ENCODE assay signal across 8 mouse cellular contexts in the genomic region with DNA sequence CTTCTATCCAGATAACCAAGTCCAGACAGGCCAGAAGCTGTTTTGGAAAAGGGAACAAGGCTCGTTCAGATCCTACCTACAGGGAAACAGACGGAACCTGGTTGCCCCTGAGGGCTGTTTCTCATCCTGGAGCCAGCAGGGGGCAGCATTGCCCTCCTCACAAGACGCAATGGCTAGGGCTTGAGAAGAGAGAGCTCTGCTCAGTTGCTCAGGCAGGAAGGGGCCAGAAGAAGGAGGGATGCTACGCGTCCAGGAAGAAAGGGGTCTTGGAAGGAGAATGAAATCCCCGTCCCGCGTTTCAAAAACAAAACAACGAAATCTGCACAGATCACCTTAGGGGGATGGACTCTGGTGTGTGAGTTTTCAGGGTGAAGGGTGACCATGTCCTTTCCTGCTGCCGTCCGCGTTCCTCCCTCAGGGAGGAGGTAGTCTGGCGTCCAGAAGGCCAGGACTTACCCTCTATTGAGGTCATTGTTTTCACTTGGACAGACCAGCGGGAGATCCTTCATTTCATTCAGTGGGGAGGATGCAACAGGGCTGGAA. TPM values are rescaled to one million over a fixed set of nuclear protein-coding genes. Genes with fewer than 3 reads are reported as not detected.
DNase-seq lines count a peak whose midpoint lies in the region.

No protein-coding gene starts in this region.

- H3K27me3 ChIP-seq in hindbrain, embryonic 10.5 days (ENCODE audit: insufficient read depth, poor library complexity, severe bottlenecking) = no peaks in the 10 kb centered on the region

- H3K27ac ChIP-seq in hindbrain, embryonic 10.5 days = peak overlapping the region; percentile 19; the same call in 1 of the 2 replicates

- DNase-seq in MN1 (ENCODE audit: low spot score) = peak; percentile 93
- DNase-seq in cerebellum, adult 9-10 months = peak; percentile 82
- peak; percentile 62 to 94 for DNase-seq in frontal cortex, adult 2 months (ENCODE audit: extremely low spot score in 1 of 2, low spot score in 1 of 2)
- peak; percentile 91 for DNase-seq in hindbrain, embryonic 10.5 days (ENCODE audit: low spot score)
- DNase-seq in layer of hippocampus, adult 9-10 months (ENCODE audit: low spot score) = peak; percentile 72
- peak; percentile 86 for DNase-seq in lung, postnatal 14 days
- peak; percentile 62 for DNase-seq in retina, adult 2 months (ENCODE audit: low read depth, low spot score)
- peak; percentile 81 for DNase-seq in thymus, postnatal 25 days

- peaks cover 26% of the 10 kb centered on the region for H3K4me1 ChIP-seq in hindbrain, embryonic 10.5 days (replicated peaks)

- H3K36me3 ChIP-seq in hindbrain, embryonic 10.5 days = no peaks in the 10 kb centered on the region

- 21% methylated on average over 14 of the region's 14 CpGs for WGBS in hindbrain, embryonic 10.5 days

- peaks cover 10% of the 10 kb centered on the region for H3K9me3 ChIP-seq in hindbrain, embryonic 10.5 days

- H3K4me3 ChIP-seq in hindbrain, embryonic 10.5 days = peak overlapping the region; percentile 16; the same call in 1 of the 2 replicates

RNA-seq across cellular contexts. Expression of a gene that starts 25.1 kb away (rescaled TPM):
- polyA plus RNA-seq in frontal cortex, adult 2 months (2012; rRNA removed) = 0.11 and 0.16 TPM in 2 replicates
- 0.41 and 0.54 TPM in 2 replicates for polyA plus RNA-seq in hindbrain, embryonic 10.5 days (2016; fragmentation: Nextera tagmentation; extraction: Ambion mirVana)

Comparison
In these comparisons a context has a peak if more than half of its experiments do, and no peak if none do; other contexts are left out.
1. Peak in every context shown above with its lines: DNase-seq, H3K4me3 ChIP-seq and H3K27ac ChIP-seq.